Mouse (Mus musculus) forebrain, embryonic 15.5 days (tissue): Measurements from ENCODE around the gene Mpv17l2. TPM values are rescaled to one million over a fixed set of nuclear protein-coding genes. Genes with fewer than 3 reads are reported as not detected.

Experiments used
- ATAC-seq: fragments of 200-750 bp; cut with Nextera tagmentation; replicated peaks from 2 replicates; pipeline ENCODE4 v1.8.0; 2017; ENCODE audit warnings: mild to moderate bottlenecking, moderate TSS enrichment, moderate library complexity
- H3K27ac ChIP-seq: fragments of 300-500 bp; sonication (generic); replicated peaks from 2 replicates; pipeline ENCODE4 v1.5.1; 2015; ENCODE audit warnings: mild to moderate bottlenecking, inconsistent platforms
- H3K27me3 ChIP-seq: fragments of 300-500 bp; sonication (generic); 2 replicates; pipeline ENCODE4 v1.6.1; 2015; ENCODE audit warnings: inconsistent platforms
- H3K36me3 ChIP-seq: fragments of 300-500 bp; sonication (generic); 2 replicates; pipeline ENCODE4 v1.6.1; 2015; ENCODE audit warnings: mild to moderate bottlenecking, inconsistent platforms
- H3K4me1 ChIP-seq: fragments of 300-500 bp; sonication (generic); 2 replicates; pipeline ENCODE4 v1.6.1; 2015; ENCODE audit warnings: inconsistent platforms
- H3K4me2 ChIP-seq: fragments of 300-500 bp; sonication (generic); replicated peaks from 2 replicates; pipeline ENCODE4 v1.6.1; 2015; ENCODE audit warnings: mild to moderate bottlenecking, inconsistent platforms
- H3K4me3 ChIP-seq: fragments of 300-500 bp; sonication (generic); 2 replicates; pipeline ENCODE4 v1.5.1; 2015; ENCODE audit warnings: mild to moderate bottlenecking, inconsistent platforms
- H3K9ac ChIP-seq: fragments of 300-500 bp; sonication (generic); replicated peaks from 2 replicates; pipeline ENCODE4 v1.6.1; 2015; ENCODE audit warnings: mild to moderate bottlenecking, inconsistent platforms
- H3K9me3 ChIP-seq: fragments of 300-500 bp; sonication (generic); 2 replicates; pipeline ENCODE4 v1.6.1; 2016; ENCODE audit warnings: inconsistent platforms
- WGBS: fragments of 180-500 bp; shearing (Covaris S2); methylation state at CpG from one replicate; pipeline ENCODE4 v1.1.7; 2015; ENCODE audit warnings: mixed read lengths; 5-methylcytosine and 5-hydroxymethylcytosine counted together
- polyA plus RNA-seq: library from polyadenylated mRNA; unstranded; fragments of >200 nt; fragmentation: Nextera tagmentation; extraction: Ambion mirVana; gene quantifications from 2 replicates; pipeline ENCODE4 v1.2.1, GENCODE M21; 2015

Gene Mpv17l2
- polyA plus RNA-seq, 1 experiment from 2014 or later: 51.5 TPM

GRCm38 (mm10) chr8:70743656-70744590 lies 16.8 kb downstream of the Mpv17l2 start:
- 3% methylated on average over 48 of the region's 48 CpGs for WGBS

DNA sequence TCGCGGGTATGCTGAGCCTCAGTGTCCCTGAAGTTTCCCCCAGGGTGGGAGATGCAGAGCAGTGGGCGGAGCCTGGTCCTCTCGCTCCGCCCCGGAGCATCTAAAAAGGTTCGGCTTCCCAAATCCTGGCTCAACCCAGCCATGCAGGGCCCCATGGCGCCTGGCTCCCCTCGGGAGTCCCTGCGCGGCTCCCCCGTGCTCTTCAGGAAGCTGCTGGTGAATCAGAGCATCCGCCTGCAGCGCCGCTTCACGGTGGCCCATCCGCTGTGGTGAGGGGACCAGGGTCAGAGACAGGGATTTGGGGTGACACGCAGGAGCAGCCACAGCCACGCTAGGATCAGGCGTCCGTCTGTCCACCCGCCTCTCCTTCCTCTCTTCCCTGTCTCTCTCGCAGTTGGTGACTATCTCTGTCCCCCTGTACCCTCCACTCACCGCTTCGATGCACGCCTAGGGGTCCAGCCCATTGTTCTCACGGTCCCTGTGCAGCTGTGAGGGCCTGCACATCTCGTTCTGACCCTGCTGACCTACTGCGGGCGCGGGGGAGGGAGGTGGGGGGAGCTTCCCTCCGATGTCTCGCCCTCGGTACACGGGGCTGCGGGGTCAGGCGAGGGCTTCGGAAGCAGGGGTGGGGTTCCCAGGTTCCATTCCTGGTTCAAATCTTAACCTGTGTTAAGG lies 17.6 kb downstream of the Mpv17l2 start:
- Histone ChIP-seq H3K9ac (peak overlapping the region; percentile 32; the same call in 1 of the 2 replicates), H3K4me3 (peak overlapping the region; percentile 37; the same call in 1 of the 2 replicates), H3K9me3 (no peaks in the 10 kb centered on the region), H3K4me2 (peak overlapping the region; percentile 50), H3K27ac (no peak overlapping the region), H3K36me3 (no peaks in the 10 kb centered on the region), H3K27me3 (peaks cover 58% of the 10 kb centered on the region), H3K4me1 (peaks cover 18% of the 10 kb centered on the region)
- WGBS: 2% methylated on average over 38 of the region's 38 CpGs
- 0 out of 2 replicates have a peak, but pooled peaks have one; percentile 21 for ATAC-seq

More at GRCm38 (mm10) chr8:70743656-70744590, 16.8 kb downstream of the Mpv17l2 start:
- no peaks in the 10 kb centered on the region for H3K36me3 ChIP-seq
- ATAC-seq: peak; percentile 20; the same call in 1 of the 2 replicates
- peak overlapping the region; percentile 37 for H3K4me3 ChIP-seq
- H3K9me3 ChIP-seq: no peaks in the 10 kb centered on the region
- peak overlapping the region; percentile 50 for H3K4me2 ChIP-seq
- H3K9ac ChIP-seq: peak overlapping the region; percentile 49
- H3K27ac ChIP-seq: no peak overlapping the region
- H3K4me1 ChIP-seq: peaks cover 18% of the 10 kb centered on the region
- peaks cover 56% of the 10 kb centered on the region for H3K27me3 ChIP-seq

DNA sequence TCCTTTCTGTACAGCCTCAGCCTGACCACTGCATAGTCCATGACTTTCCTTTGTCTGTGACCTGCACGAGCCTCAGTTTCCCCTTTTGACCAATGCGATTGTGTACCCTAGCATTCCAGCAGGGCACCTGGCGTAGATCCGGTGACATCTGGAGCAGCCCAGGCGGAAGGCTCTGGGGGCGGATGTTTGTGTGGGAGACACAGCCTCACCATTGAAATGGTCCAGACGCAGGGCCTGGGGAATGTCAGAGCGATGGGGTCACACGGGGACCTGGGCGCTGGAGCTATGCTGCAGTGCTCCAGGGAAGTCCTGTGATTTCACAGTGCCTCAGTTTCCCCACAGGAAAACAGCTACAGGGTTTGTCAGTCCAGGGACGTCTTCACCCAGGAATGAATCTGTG lies 18.6 kb downstream of the Mpv17l2 start:
- ATAC-seq: no peak
- Histone ChIP-seq H3K36me3 (no peaks in the 10 kb centered on the region), H3K9me3 (no peaks in the 10 kb centered on the region), H3K4me3 (no peak overlapping the region), H3K4me2 (no peak overlapping the region), H3K27ac (no peak overlapping the region), H3K4me1 (peaks cover 18% of the 10 kb centered on the region), H3K27me3 (peaks cover 58% of the 10 kb centered on the region), H3K9ac (no peak overlapping the region)
- 73% methylated on average over 11 of the region's 11 CpGs for WGBS

DNA sequence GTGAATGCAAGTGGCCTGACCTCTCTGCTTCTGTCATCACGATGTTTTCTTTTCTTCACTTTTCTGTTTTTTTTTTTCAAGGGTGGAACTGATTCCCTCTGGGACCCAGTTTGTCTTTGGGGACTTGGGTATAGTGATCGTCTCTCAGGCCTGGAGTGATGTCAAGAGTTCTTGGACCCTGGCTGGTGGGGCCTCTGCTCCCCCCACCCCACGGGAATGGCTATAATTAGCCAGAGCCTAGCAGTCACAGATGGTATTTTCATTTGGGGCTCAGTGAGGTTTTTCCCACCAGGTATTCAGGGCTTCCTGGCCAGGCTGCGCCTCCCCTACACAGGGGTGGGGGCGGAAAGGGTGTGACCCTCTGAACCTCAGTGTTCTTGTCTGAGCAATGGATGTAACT lies 19.1 kb downstream of the Mpv17l2 start:
- no peaks in the 10 kb centered on the region for H3K36me3 ChIP-seq
- peaks cover 55% of the 10 kb centered on the region for H3K27me3 ChIP-seq
- no peak overlapping the region for H3K27ac ChIP-seq
- H3K4me2 ChIP-seq: no peak overlapping the region
- H3K9me3 ChIP-seq: no peaks in the 10 kb centered on the region
- no peak for ATAC-seq
- H3K4me3 ChIP-seq: no peak overlapping the region
- H3K4me1 ChIP-seq: peaks cover 18% of the 10 kb centered on the region
- no peak overlapping the region for H3K9ac ChIP-seq
- 54% methylated on average over 5 of the region's 5 CpGs for WGBS

DNA sequence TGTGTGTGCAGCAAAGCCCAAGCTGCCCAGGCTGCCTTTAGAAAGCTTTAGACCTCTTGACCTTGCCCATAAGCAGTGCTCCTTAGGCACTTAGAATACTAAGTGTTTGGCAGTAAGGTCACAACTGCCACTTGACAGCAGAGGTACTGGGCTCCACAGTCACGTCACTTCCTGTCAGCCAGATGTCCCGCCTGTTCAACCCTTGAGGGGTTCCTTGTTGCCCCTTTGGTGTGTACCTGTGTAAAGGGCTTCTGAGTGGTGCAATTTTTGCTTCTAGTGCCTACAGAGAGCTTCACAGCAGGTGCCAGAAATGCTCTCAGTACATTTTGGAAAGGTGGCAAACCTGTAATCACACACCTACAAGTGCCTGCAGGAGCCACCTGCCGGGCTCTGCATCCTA lies 22.5 kb downstream of the Mpv17l2 start:
- no peak overlapping the region for H3K4me3 ChIP-seq
- 73% methylated on average over 3 of the region's 3 CpGs for WGBS
- H3K9ac ChIP-seq: no peak overlapping the region
- peaks cover 29% of the 10 kb centered on the region for H3K27me3 ChIP-seq
- no peaks in the 10 kb centered on the region for H3K9me3 ChIP-seq
- no peak overlapping the region for H3K27ac ChIP-seq
- ATAC-seq: no peak
- no peak overlapping the region for H3K4me2 ChIP-seq
- H3K4me1 ChIP-seq: peaks cover 6% of the 10 kb centered on the region
- H3K36me3 ChIP-seq: no peaks in the 10 kb centered on the region

GRCm38 (mm10) chr8:70737705-70738104 lies 23.0 kb downstream of the Mpv17l2 start:
- H3K4me3 ChIP-seq: no peak overlapping the region
- H3K36me3 ChIP-seq: no peaks in the 10 kb centered on the region
- H3K4me2 ChIP-seq: no peak overlapping the region
- no peaks in the 10 kb centered on the region for H3K9me3 ChIP-seq
- WGBS: 69% methylated on average over 5 of the region's 5 CpGs
- no peak for ATAC-seq
- no peak overlapping the region for H3K9ac ChIP-seq
- no peak overlapping the region for H3K27ac ChIP-seq
- H3K4me1 ChIP-seq: peaks cover under 1% of the 10 kb centered on the region; the same call in 1 of the 2 replicates
- H3K27me3 ChIP-seq: peaks cover 24% of the 10 kb centered on the region

DNA sequence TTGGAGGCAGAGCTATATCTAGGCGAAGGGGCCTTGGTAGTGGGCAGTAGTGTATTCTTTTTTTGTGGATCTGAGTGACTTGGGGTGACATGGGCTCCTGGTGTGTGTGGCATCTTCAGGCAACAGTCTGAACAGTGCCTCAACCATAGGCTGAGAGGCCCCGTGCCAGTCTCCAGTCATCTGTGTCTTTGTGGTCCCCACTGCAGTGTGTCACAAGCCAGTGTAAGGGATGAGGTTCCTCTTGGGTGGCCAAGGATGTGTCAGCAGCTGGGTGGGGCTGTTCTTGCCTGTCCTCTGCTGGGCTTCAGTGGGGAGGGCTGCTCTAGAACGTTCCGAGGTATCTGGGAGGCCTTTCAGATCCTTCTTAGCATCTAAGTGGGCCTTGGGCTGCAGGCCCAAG lies 29.8 kb downstream of the Mpv17l2 start:
- 89% methylated on average over 4 of the region's 4 CpGs for WGBS
- no peak overlapping the region for H3K4me2 ChIP-seq
- ATAC-seq: no peak
- H3K4me1 ChIP-seq: 0 out of 2 replicates have a peak, but pooled peaks cover 4% of the 10 kb centered on the region
- no peak overlapping the region for H3K4me3 ChIP-seq
- no peak overlapping the region for H3K9ac ChIP-seq
- no peaks in the 10 kb centered on the region for H3K9me3 ChIP-seq
- H3K36me3 ChIP-seq: no peaks in the 10 kb centered on the region
- no peak overlapping the region for H3K27ac ChIP-seq
- peaks cover 30% of the 10 kb centered on the region for H3K27me3 ChIP-seq

GRCm38 (mm10) chr8:70729808-70730475 lies 30.8 kb downstream of the Mpv17l2 start:
- ATAC-seq: no peak
- H3K4me1 ChIP-seq: 0 out of 2 replicates have a peak, but pooled peaks cover 4% of the 10 kb centered on the region
- H3K27me3 ChIP-seq: peaks cover 27% of the 10 kb centered on the region
- H3K36me3 ChIP-seq: no peaks in the 10 kb centered on the region
- H3K9me3 ChIP-seq: no peaks in the 10 kb centered on the region
- 3% methylated on average over 34 of the region's 34 CpGs for WGBS
- H3K27ac ChIP-seq: no peak overlapping the region
- H3K4me2 ChIP-seq: peak overlapping the region; percentile 36; the same call in 1 of the 2 replicates
- H3K4me3 ChIP-seq: peak overlapping the region; percentile 19; the same call in 1 of the 2 replicates
- H3K9ac ChIP-seq: no peak overlapping the region

GRCm38 (mm10) chr8:70726721-70727120 lies 34.0 kb downstream of the Mpv17l2 start:
- Histone ChIP-seq H3K9ac (no peak overlapping the region), H3K4me2 (no peak overlapping the region), H3K27me3 (peaks cover 27% of the 10 kb centered on the region), H3K4me3 (no peak overlapping the region), H3K9me3 (no peaks in the 10 kb centered on the region), H3K36me3 (no peaks in the 10 kb centered on the region), H3K27ac (no peak overlapping the region), H3K4me1 (0 out of 2 replicates have a peak, but pooled peaks cover 4% of the 10 kb centered on the region)
- no peak for ATAC-seq
- WGBS: 45% methylated on average over 11 of the region's 11 CpGs

GRCm38 (mm10) chr8:70725792-70726447 lies 34.8 kb downstream of the Mpv17l2 start:
- Histone ChIP-seq H3K9ac (no peak overlapping the region), H3K27ac (no peak overlapping the region), H3K36me3 (no peaks in the 10 kb centered on the region), H3K27me3 (peaks cover 24% of the 10 kb centered on the region), H3K4me1 (0 out of 2 replicates have a peak, but pooled peaks cover 4% of the 10 kb centered on the region), H3K4me3 (no peak overlapping the region), H3K9me3 (no peaks in the 10 kb centered on the region), H3K4me2 (no peak overlapping the region)
- 34% methylated on average over 14 of the region's 14 CpGs for WGBS
- no peak for ATAC-seq

GRCm38 (mm10) chr8:70724216-70724615 lies 36.5 kb downstream of the Mpv17l2 start:
- ATAC-seq: no peak
- Histone ChIP-seq H3K4me1 (no peaks in the 10 kb centered on the region), H3K27me3 (peaks cover 12% of the 10 kb centered on the region), H3K36me3 (no peaks in the 10 kb centered on the region), H3K4me2 (no peak overlapping the region), H3K4me3 (no peak overlapping the region), H3K9ac (no peak overlapping the region), H3K27ac (no peak overlapping the region), H3K9me3 (no peaks in the 10 kb centered on the region)
- WGBS: 82% methylated on average over 12 of the region's 12 CpGs
